Mouse (Mus musculus) heart, postnatal 25 days (tissue): ENCODE data around the gene Ctsc. TPM values are rescaled to one million over a fixed set of nuclear protein-coding genes. Genes with fewer than 3 reads are reported as not detected.
"Not testable (repeated sequence)": the region's sequence is repeated elsewhere in the genome, so short reads cannot be mapped to it uniquely, and the experiment has no call there.

ENCODE experiments used
- DNase-seq: peaks from one replicate; pipeline ENCODE4 v3.0.0; 2022; ENCODE audit warnings: low spot score
- intact Hi-C: fragments of 180-260 bp; cut with DNase I; formaldehyde crosslinking; loops from one replicate; pipeline ENCODE4 v1.15.1; 2025
- total RNA-seq, 2 experiments: library from RNA; stranded (reverse); gene quantifications; 2 replicates each; pipeline ENCODE4 v1.2.3; 2021

The Ctsc gene
- 10 to 100 TPM; 33.1 to 36.2 TPM for total RNA-seq

DNA sequence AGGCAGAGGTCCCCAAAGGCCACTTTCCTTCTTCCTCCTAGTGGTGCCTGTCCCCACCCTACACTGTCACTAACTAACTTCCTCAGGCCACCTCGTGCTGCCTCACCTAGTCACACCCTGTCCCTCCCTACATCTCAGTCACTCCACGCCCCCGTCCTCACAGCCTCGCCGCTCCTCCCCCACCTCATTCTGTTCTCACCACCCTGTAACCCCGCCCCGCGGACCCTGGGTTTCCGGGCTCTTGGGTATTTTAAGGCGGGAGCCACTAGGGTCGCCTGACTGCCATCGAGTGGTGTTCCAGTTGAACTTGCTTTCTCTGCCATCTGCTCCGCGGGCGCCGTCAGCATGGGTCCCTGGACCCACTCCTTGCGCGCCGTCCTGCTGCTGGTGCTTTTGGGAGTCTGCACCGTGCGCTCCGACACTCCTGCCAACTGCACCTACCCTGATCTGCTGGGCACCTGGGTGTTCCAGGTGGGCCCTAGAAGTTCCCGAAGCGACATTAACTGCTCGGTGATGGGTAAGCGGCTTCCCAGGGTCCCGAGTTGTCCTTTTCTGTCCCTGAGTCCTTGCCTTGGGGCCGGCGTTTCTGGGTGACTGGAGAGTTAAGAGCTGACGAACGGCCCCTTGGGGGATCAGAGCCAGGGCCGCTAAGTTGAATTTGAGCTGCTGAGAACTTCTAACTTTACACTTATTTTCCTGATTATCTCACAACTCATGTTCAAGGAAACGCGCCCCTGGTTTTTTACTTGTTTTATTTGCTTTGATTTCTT lies at the start of gene Ctsc:
Ctsc (plus strand) TSS at position 228 of the 770 bp plus-strand sequence.
- DNase-seq: peak; percentile 66
- intact Hi-C loops: no loop called here

DNA sequence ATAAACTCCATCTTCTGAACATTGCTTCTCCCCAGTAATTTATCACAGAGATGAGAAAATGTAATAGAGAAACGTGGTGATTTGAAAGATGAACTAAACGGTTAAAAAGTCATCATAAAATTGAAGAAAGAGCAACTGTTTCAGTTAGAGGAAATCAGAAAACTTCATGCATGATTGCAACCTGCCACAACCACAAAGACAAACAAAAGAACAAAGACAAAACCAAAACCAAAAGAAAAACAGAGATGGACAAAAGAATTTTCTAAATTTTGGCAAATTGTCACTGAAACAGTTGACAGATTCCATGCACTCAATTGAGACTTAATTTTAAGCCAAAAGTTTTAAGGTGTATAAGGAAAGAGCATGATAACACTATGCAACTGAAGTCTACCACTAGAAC lies 48.8 kb upstream of the Ctsc start:
- intact Hi-C loops: no loop called here
- no peak for DNase-seq

DNA sequence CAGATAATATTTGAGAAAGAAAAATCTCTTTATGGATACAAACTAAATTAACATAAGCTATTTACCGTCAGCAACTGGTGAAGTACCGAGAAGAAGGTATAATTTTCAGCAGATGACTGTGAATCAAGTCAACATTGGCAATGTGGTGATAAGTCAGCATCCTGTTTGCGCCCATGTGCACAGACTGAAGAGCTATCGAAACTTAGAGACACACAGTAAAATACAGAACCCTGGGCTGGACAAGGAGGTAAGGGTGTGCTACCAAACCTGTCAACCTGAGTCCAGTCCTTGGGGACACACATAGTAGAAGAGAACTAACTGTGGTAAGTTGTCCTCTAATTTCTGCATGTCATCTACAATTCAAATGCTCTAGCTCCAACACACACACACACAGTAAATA lies 47.8 kb upstream of the Ctsc start:
- intact Hi-C loops: no loop called here
- no peak for DNase-seq

DNA sequence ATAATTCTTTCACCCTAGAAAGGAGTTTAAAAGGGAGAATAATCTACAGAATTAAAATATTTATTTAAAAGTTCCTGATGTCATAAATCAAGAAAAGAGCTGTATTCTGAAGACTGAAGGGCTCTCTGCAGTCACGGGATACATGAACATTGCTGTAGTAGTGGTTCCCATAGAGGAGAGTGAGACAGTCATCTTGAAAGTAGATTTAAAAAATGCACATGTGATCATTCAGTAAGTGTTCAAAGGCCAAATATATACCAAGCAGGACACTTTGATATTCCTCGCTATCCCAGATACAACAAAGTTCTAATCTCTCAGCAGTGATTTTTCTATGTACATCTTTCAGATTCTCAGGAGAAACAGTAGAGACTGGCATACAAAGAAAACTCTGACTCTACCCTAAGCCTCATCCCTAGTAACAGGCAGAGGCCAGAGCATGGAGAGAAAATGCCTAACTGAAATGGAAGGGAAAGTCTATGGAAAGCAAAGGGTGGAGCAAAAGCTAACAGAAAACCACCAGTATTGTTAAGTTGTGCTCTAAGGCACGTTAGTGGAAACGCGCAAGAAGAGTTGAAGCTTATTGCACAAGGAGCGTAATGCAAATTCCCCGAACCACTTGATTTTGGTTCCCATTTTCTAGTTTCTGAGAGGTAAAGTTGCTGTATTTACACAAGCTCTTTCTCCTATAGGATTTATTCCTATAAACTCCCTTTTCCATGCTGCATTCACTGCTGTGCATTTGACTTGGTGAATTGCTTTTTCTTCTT lies 46.9 kb upstream of the Ctsc start:
- intact Hi-C loops: no loop called here
- DNase-seq: no peak

DNA sequence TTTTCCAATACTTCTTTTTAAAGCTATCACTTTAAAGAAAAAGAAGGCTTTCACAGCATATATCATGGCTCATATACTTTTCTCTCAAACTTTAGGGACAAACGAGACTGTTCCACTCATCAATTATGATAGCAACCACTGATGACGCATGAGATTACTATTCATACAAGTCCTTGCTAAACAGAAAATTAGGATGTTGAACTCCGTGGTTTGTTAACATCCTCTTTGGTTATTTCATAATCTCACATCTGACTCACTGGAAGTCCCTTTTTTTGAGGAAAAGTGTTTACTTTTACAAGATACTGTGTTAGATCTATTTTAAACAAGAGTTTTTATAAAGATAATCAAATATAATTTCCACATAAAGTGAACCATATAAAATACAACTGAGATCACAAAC lies 34.8 kb upstream of the Ctsc start:
- intact Hi-C loops: no loop called here
- no peak for DNase-seq

DNA sequence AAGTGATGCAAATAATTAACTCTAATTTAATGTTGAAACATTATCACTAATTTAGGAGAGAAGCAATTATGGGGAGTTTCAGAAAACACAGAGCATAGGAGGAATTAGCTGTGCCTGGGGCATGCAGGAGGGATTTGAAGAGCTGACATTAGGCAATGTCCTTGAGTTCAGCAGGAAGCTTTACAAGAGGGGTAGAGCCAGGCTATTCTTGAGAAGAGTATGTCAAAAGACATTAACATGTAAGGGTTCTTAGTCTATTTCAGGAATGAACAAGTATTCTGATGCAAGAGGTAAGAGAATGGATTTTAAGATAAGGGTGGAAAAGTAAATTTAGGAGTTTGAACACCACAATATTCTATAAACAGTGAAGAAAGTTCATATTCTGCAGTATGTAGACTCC lies 33.4 kb upstream of the Ctsc start:
- no peak for DNase-seq
- intact Hi-C loops: no loop called here

DNA sequence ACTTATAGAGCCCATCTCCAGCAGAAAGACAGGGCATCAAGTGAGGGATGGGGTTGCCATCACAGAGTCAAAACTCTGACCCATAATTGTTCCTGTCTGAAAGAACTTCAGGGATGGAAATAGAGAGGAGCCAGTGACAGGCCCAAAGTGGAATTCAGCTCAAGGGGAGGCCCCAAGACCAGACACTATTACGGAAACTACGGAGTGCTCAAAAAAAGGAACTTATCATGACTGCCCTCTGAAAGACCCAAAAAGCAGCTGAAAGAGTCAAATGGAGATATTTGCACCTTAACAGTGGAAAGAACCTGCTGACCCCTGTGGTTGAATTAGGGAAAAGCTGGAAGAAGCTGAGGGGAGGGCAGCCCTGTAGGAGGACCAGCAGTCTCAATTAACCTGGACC lies 27.5 kb upstream of the Ctsc start:
- DNase-seq, intact Hi-C loops: not testable (repeated sequence)

DNA sequence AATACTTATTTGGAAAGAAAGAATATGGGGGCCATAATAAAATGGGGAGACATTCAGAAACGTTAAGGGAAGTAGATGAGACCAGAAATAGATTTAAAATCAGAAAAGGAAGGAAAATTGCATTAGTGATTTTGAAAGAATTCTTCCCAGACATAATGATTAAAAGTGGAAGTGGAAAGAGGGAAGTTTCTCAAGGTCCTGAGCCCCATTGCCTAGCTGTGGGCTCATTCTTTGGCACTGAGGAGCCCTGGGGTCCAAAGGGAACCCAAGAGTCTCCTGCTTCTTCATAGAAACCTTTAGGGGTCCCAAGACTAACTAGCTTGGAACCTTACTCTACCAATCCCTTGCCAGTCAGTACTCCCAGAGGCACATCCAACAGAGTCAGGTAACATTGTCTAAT lies 26.4 kb upstream of the Ctsc start:
- intact Hi-C loops: no loop called here
- no peak for DNase-seq

DNA sequence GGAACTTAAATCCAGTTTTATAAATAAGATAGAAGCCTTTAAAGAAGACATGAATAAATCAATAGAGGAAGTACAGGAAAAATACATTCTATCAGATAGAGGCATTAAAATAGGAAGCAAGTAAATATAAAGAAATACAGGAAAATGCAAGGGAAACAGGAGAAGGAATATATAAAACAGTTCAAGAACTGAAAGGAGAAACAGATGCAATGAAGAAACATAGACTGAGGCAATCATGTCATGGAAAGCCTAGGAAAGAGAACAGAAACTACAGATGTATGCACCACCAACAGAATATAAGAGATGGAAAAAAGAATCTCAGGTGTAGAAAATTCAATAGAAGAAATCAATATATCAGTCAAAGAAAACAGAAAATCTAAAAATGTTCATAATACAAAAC lies 25.8 kb upstream of the Ctsc start:
- DNase-seq: no peak

DNA sequence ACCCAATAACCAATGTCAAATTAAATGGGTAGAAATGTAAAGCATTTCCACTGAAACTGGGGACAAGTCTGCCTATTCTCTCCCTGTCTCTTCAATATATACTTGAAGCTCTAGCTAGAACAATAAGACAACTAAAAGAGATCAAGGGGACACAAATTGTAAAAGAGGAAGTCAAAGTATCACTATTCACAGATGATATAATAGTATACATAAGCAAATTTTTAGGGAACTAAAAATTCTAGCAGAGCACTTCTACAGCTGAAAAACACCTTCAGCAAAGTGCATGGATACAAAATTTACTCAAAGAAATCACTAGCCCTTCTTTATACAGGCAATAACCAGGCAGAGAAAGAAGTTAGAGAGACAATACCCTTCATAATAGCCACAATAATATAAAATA lies 23.0 kb upstream of the Ctsc start:
- no peak for DNase-seq
- intact Hi-C loops: no loop called here

More for the DNA sequence above, 25.8 kb upstream of the Ctsc start:
- intact Hi-C loops: no loop called here

DNA sequence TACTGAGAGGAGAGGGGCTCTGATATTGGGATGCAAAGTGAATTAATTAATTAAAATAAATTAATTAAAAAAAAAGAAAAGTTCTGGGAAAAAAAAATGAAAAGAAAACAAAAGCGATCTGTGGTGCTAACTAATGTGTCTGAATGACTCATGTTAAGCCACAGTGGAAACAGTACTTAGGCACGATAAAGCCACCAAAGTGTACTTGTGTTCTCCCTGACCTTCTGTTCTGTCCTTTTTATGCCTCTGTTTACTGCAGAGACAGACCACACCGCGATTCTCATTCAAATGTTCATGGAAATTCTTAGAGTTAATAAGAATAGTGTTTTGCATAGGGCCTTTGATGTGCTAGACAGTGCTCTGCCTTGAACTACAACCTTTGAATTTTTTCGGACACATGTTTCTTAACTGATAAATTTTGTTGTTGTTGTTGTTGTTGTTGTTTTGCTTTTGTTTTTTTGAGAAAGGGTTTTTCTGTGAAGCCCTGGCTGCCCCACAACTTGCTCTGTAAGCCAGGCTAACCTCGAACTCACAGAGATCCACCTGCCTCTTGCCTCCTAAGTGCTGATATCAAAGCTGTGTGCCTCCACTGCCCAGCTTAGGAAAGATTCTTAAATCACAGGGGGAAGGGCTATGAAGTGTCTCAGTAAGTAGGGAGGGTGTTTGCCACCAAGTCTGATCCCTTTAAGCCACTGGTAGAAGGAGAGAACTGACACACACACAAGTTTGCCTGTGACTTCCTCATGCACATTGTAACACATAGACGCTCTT lies 18.5 kb upstream of the Ctsc start:
- intact Hi-C loops: no loop called here
- no peak for DNase-seq

DNA sequence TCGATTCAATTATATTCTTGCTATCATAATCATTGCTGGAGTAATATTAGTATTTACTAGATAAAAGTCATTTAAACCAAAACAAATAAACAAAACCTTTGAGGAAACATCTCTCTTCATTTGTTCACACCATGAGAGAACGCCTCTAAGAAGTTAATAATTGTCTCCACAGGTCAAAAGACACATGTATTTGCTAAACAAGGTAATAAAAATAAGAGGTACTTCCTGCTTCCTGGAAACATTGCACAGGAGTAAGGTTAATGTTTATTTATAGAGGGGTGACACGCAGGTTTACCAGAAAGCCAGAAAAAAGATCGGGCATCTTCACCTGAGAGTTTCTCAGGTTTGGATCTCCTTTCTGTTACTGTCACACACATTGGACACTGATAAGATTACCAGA lies 16.1 kb upstream of the Ctsc start:
- DNase-seq: no peak
- intact Hi-C loops: no loop called here

DNA sequence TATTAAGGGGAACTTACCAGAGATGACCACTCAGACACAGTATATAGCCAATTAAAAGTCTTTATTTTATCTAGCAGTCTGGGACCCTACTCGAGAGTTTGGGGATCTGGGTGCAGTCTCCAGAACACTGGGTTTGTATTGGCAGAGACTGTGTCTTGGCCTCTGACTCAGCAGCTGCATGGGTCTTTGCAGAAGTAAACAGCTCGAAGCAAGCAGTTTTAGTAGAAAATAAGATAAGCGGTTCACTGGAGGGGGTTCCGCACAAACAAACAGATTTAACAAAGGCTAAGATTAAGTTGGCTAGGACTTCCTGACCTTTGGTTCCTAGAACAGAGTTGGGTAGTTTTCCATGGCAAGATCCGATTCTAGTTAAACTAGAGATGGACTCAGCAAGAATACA lies 13.0 kb upstream of the Ctsc start:
- intact Hi-C loops: no loop called here
- no peak for DNase-seq

DNA sequence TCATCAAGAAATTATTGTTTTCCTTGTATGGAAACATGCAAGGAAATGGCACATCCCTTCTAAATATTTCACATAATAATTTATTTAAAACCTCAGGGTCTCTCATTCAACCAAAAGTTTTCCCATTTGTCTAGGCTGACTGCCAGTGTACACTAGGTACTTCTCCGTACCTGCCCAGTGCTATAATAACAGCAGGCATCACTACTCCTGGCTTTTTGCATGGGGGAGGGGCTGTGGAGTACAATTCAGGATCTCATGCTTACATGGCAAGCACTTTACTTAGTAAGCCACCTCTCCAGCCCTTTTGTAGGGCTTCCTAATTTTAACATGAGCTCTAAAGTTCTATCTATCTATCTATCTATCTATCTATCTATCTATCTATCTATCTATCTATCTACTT lies 8.0 kb upstream of the Ctsc start:
- intact Hi-C loops: no loop called here
- no peak for DNase-seq

DNA sequence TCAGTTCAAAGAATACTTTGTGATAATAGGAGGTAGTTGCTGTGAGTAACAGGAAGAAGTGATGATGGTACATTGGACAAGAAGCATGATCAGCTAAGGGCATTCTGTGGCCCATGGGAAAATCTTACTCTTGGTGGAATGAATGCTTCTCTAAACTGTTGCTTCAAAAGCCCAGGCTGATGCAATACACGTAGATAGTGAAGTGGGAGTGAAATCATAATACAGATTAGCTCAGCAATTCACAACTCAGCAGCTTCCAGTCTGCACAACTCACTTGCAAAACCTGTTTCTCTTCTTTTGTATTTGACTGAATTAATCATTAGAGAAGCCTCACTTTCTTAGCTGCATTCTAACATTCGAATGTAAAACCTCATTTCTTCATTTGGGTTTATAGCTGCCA lies 6.4 kb upstream of the Ctsc start:
- no peak for DNase-seq
- intact Hi-C loops: no loop called here

DNA sequence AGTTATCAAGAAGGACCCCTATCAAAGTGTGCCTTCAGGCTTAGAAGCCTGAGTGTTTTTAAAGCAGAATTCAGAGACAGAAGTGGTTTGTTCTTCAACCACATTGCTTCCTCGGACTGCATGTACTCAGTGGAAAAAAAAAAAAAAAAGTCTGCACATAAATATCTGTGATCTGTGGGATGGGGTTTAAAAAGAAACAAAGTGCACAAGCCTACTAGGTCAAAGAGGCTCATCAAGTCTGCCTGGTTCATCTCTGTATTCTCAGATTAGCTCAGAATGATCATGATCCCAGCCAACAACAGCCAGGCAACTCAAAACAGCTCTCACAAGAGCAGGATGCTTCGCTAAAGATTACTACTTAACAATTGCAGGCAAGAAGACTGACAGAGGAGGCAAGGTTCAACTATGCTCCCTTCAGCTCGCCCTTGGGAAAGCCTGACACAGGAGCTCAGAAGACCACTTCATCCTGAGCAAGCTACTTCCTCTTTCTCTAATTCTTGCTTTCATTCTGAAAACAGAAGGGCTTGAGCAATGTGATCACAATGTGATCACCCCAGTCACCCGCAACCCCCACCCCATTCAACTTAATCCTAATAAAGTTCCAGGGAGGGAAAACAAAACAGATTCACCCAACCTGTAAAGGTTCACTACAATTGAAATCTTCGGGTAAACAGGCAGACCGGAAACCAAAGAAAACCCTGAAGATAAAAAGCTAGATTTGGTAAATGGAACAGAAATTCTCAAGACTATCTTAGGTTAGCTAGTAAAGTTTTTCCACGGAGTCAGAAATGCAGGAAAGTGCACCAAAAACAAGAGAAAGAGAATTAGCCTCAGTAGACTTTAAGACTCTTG lies 745 bp upstream of the Ctsc start:
- no peak for DNase-seq
- intact Hi-C loops: no loop called here

DNA sequence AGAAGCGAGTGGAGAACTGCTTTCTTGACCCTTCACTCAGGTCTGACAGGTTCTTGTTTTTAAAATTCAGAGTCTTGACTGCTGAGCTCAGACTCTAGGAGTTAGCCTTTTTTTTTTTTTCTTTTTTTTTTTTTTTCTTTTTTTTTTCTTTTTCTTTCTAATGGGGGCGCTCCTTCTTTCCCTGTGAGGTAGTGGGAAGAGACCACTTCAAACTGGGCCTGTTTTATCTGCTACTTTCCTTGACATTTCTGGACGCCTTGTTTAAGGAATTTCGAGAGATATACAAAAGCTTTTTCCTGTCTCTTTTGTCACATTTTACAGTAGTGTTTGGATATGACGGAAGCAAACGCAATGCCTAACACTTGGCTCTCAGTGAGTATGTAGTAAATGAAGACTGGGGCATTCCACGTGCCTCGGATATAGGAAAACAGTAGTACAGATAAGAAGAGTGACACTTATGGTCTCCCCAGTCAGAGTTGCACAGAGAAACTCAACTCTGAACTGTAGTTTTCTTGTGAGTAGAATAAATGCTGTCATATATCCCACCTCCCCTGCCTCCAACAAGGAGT lies 827 bp downstream of the Ctsc start:
- intact Hi-C loops: no loop called here
- no peak for DNase-seq

DNA sequence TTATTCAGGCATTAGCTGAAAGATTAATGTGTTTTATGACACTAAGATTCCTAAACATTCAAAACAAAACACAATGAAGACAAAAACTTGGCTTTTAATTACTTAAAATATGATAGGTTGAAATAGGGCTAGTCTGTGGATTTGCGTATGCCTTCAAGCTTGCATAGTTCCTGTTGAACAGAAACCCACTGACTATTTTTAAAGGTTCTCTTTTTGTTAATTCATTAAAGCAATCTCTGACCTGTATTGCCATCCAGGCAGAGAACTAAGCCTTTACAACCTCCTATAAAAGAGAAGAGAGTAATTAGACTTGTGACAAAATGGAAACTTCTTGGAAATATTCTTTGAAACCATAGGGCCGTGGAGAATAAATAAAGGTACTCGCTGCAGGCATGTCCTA lies 7.4 kb downstream of the Ctsc start:
- intact Hi-C loops: no loop called here
- no peak for DNase-seq

DNA sequence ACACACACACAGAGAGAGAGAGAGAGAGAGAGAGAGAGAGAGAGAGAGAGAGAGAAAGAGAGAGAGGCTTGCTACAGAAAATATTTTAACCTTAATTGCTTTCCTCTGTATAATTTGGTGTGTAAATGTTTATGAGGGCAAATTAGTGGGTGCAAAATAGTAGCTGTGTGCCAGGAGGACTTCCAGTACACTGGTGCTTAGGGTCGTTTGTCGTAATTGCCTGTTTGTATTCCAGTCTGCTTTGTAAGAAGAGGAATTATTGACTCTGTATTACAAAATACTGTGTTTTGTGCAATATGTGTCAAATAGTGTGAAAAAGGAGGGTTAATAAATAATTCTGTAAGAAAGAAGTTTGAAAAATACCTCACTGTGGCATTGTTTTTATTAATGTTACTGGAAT lies 13.2 kb downstream of the Ctsc start:
- intact Hi-C loops: no loop called here

DNA sequence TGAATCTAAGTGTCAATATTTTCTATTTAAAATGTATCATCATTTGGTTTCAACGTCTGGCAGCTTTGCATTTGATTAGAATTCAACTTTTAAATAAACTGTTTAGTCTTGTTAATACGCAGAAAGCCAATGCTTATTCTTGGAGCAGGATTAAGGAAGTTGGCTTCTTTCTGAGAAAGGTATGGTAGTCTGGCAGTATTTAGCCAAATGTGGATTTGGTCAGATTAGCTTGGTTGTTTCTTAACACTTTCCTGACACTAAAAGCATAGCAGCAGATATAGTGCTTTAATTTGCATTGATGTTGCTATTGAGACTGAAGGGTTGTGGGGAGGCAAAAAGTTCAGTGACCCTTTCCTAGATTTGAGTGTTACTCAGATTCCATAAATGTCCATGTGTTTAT lies 14.2 kb downstream of the Ctsc start:
- intact Hi-C loops: no loop called here
- DNase-seq: no peak

More for the DNA sequence above, 13.2 kb downstream of the Ctsc start:
- no peak for DNase-seq
